Mouse (Mus musculus) heart, adult 9 months (tissue): ENCODE data around the gene Mpped2.

Experiments used
- DNase-seq, 2 experiments: peaks; one replicate each; pipeline ENCODE4 v3.0.0; 2022; ENCODE audit warnings: low spot score in 2 of 2

Gene Mpped2

GRCm38 (mm10) chr2:106745364-106745763 is 52.3 kb downstream of the Mpped2 start:
- no peak for DNase-seq

GRCm38 (mm10) chr2:106746211-106746610 is 53.1 kb downstream of the Mpped2 start:
- DNase-seq = no peak

DNA sequence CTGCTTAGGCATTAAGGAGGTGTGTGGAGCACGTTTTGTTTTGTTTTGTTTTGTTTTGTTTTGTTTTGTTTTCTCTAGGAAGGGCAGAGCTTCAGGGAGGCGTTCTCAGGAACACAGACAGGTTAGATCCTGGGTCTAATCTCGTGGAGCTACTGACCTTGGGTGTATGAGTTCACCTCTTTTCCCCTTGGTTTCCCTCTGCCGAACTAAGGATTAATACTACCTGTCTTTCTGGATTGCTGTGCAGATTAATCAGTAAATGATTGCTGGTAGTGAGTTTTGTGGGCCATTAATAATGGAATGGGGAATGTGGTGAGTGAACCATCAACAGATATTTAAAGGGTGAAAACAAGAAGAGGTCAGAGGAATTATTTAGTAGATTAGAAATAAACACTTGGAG is 53.8 kb downstream of the Mpped2 start:
- DNase-seq = no peak

GRCm38 (mm10) chr2:106747342-106747741 is 54.3 kb downstream of the Mpped2 start:
- DNase-seq = no peak

DNA sequence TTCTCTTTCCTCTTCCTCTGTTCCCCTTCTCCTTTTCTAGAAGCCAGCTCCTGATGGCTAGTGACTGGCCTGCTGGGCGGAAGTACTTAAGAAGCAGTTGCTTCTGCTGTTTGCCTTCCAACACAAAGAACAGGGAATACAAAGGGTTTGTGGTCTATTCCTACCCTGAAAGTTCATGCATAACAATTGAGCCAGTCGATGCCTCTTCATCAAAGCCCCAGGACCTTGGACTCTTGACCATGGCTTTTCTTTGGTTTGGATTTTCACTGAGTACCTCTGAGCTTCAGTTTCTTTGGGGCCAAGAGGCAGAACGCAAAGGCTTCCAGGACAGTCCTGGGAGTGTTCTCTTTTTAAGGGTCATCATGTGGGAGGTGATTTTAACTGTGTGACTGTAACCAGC is 57.8 kb downstream of the Mpped2 start:
- DNase-seq = no peak

DNA sequence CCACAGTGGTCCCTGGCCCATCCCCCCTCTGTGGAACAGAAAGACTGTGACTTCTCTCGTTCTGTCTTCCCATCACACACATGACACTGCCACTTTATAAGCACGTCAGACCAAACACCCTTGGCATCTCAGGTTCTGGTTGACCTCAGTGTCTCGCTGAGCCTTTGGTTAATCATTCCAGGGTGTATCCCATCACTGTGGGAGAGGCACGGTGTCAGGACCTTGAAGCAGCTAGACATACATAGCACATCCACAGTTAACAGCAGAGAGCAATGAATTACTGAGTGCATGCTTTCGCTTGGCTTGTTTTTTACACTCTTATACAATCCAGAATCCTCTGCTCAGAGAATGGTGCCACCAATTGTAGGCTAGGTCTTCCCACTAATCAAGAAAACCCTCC is 60.6 kb downstream of the Mpped2 start:
- DNase-seq = no peak

- no peak for DNase-seq
These were observed 61.6 kb downstream of the Mpped2 start for GRCm38 (mm10) chr2:106754696-106755095.

DNA sequence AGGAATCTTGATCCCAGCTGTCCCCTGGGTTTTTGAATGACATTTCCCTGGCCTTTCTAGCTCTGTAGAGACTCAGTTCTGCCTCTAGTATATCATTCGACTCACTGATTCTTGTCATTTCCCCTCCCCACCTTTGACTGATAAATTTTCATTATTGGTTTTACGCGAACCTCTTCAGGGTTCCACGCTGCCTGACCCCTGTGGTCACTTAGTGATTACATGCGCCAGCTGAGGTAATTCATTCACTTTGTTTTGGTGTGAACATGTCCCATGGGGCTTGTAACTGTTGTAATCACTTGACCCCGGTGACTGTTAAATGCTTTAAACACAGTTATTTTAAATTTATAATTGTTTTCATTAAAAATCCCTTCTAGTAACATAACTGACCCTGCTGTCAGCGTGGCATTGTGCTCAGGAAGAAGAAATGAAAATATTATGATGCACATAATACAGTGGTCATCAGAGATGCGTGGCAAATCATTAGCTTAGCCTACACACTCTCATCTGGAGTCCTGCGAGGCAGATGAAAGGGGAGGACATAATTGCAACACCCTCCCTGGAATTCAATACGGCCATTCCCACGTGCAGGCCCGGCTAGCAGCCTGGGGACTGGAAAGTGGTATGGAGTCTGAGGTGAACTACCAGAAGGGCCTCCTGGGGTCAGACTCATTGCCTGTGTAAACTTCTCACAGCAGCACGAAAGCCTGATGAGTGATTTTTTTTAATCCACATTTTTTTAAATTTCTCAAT is 63.5 kb downstream of the Mpped2 start:
- no peak for DNase-seq

DNA sequence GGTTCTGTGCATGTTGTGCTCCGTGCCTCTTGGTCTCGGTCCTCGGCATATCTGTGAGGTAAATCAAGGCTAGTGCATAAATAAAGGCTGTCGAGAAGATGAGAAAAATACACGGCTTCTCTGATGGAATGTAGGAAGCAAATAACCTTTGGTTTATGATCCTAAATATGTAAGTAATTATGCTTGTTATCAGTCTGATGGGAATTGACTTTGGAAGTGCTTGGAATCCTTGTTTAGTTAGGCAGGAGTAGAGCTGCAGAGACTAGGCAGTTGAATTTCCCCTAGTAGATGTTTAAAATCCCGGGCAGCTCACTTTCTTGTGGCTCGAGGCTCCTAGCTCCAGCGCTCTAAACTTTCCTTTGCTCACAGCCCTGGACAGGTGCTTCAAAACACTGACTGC is 69.9 kb downstream of the Mpped2 start:
- DNase-seq = no peak

DNA sequence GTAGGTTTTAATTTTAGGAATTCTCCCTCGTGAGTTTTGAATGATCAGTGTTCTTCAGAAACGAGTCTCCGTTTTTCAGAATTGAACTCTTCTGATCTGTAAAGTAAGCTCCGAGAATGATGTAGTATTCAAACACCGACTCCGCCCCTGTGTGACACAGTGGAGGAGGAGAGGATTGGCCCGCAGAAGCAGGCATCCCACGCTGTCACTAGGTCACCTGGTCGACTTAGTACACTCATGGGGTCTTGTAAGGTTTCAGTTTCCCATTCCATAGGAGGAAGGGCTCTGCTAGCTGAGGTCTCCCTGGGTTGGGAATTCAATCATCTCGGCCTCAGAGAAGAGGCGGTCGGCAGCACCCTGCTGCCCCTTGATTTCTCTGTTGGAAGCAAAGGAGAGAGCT is 76.2 kb downstream of the Mpped2 start:
- no peak for DNase-seq

DNA sequence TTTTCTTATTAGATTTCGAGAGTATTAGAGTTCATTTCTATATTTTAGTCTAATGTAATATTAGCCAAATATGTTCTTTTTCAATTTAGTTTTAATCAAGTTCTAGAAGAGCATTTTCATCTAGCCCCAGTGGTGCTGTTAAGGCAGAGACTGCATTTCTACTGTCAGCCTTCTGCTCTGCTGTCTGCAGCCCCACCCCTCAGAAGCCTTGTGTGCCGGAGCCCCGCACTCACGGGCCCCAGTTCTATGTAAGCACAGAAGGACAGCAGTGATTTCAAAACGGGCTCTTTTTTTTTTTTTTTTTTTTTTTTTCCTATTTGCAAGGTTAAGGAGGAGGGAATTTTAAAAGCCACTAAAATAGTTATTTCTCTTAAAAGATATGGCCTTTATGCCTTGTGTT is 79.6 kb downstream of the Mpped2 start:
- DNase-seq = no peak

DNA sequence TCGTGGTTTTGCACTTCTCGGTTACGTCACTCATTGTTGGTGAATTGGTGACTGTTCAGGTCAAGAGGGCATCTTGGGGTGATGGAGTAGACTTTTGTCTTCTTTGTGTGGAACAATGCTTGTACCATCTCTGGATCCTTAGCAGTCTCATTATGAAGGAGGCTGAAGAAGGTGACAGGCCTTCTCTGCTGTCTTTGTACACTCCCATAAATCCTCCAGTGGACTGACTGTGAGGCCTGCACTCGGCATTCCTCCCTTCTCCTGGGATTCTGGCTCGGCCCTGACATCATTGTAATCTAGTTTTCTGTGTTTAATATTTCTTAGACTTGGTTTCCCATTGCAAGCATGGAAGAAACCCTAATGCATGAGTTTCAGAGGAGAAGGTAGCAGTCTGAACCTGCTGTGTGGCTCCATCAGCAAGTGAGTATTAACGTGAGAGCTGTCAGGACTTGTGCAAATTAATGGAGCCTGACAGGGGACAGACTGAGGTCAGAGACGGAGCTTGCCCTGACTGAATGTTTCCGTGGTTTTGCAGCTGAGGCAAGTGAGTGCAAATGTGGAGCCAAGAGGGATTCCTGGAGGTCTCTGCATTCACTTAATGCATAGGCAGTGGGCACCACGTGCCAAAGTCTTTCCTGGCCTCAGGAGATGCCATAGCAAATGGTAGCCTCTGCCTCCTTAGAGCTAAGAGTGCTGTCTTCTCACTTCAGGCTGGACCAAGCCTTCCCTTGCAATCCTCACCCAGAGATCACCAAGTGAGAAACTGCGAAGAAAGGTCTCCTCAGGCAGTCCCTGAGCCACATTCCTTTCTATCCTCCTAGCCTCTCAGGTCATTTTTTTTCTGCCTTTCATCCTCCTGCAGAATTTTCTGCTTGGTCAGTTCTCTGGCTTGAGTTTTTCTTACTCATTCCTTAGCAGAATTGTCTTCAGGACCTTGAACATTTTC is 81.5 kb downstream of the Mpped2 start:
- DNase-seq = no peak

GRCm38 (mm10) chr2:106775994-106776393 is 82.9 kb downstream of the Mpped2 start:
- no peak for DNase-seq

- no peak for DNase-seq
These were observed 85.9 kb downstream of the Mpped2 start for GRCm38 (mm10) chr2:106778861-106779516.

GRCm38 (mm10) chr2:106781181-106782179 is 88.4 kb downstream of the Mpped2 start:
- DNase-seq = no peak

GRCm38 (mm10) chr2:106783311-106783710 is 90.2 kb downstream of the Mpped2 start:
- DNase-seq = no peak

DNA sequence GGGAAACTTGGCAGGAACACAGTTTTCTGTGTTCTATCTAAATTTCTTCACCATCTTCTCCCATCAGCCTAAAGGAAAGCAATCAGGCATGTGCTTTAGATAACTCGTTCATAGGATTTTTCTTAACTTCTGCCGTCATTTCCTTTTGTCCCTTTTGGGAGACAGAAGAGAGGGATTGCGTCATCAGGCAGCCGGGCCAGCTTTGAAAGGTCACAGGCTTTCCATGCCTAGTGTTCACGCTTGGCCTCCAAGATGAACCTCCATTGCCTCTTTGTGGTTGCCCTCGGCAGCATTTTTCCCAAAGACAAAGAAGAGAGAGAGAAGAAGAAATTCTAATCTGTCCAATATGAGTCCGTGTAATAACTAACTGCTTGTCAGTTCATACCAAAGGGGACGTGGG is 95.0 kb downstream of the Mpped2 start:
- DNase-seq = peak; percentile 13 to 40

DNA sequence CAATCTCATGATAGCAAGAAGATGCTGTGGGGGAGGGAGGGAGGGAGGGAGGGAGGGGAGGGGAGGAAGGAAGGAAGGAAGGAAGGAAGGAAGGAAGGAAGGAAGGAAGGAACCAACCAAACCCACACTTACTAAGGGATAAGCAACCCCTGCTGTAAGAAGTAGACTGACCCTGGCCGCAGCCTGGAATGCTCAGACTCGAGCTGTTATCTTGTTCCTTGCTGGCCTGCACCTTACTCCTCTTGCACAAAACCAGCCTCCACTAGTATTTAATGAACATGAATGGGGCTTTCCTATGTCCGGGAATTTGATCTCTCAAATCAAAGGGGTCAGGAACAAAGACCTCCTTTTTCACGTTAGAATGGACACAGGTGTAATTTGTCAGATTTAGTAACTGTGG is 95.5 kb downstream of the Mpped2 start:
- DNase-seq = no peak

DNA sequence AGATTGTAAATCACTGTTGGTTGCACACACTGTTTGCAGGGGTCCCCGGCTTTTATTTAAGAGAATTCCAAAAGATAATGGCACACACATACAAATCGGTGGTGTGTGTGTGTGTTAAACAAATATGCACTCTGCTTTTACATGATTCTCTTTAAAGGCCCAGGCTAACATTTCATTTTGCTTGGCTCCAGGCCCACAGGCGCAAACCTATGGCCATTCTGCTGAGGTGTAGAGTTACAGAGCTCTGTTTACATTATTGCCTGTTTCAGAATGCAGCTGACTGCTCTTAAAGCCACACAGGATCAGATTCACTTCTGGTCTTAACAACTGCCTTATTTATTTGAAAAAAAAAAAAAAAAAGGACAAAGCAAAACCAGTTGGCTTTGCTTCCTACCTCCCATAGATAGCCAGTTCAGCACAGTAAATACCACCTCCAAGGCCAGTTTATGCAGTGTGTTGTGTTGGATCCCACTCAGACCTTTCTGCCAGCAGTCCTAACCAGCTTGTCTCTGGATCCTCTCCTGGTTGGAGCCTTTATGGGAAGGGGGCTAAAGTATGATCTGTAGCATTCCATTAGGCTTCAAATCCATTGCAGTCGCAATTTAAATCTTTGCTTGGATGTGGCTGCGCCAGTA is 96.7 kb downstream of the Mpped2 start:
- DNase-seq = no peak

- no peak for DNase-seq
These were observed 97.2 kb downstream of the Mpped2 start for GRCm38 (mm10) chr2:106790329-106790701.

DNA sequence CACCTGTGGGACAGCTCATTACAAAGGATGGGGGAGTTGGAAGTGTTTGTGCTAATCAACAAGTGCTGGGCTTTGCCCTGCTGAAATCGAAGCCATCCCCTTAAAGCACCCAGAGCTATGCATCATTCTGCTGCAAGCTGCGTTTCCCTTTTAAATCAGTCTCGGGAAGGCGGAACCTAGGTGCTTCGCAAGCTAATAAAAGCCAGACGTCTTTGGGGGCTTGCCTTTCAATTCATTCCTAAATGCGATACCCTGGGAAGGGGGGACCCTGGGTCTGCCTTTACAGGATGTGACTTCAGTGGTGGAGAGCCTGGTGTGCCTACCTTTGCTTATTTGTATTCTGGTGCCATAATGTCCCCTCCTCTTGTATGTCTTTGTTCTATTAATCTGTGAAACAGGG is 103.2 kb downstream of the Mpped2 start:
- no peak for DNase-seq
